Mouse (Mus musculus): ENCODE data around the gene Gm26965.
"Not testable (repeated sequence)": the region's sequence is repeated elsewhere in the genome, so short reads cannot be mapped to it uniquely, and the experiment has no call there.

GRCm38 (mm10) chr13:67463506-67464185, 62.3 kb downstream of the Gm26965 start:
- TF ChIP-seq POLR2A (IDR thresholded peaks at IDR 0.05; ENCODE audit: borderline replicate concordance, extremely low read depth, insufficient read depth, insufficient read length, poor library complexity, severe bottlenecking); CTCF (IDR thresholded peaks at IDR 0.05; ENCODE audit: borderline replicate concordance, extremely low read depth, insufficient read depth, insufficient read length): not testable (repeated sequence)

Data from brain, embryonic 14.5 days (tissue).